Mouse (Mus musculus) B cell, adult 2 months (primary cell): ENCODE data around the gene Mdh1.

ENCODE experiments used
- DNase-seq, 2 experiments: peaks; one replicate each; pipeline ENCODE4 v3.0.0; 2022

Gene Mdh1

DNA sequence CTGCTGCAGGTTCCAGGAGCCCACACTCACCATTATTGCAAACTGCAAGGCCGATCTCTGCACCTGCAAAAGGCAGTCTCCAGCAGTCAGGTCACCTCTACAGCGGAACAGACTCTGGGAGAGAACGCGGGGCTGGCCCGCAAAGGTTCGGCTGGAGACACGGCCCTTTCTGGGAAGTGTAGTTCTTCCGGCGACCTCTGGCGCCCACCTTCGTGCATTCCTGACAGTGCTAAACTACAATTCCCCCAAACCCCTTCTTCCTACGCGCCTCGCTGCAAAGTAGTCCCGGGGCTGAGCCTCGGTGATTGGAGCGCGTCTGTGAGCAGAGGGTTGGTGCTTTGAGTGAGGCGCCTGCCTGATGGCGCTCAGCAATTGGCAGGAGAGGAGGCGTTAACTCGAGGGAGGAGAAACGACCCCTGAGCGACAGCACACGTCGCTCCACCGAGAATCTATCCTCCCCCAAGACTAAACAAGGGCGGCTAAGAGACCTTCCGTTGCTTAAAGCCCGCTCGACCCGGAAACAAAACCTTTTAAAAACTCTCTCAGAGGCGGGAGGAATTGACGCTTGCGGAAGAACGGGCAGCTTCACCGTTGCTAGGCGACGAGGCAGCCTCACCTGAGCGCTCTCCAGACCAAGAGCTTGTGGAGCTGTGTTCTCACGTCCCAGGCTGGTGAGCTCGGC is at the start of gene Mdh1, which contains the start of gene Wdpcp:
Gene Mdh1, minus strand, starts transcription at position 668 of the 682 bp plus-strand sequence.
Gene Wdpcp, plus strand, starts transcription at position 536 of the 682 bp plus-strand sequence.
- DNase-seq = peak; percentile 90 to 93

DNA sequence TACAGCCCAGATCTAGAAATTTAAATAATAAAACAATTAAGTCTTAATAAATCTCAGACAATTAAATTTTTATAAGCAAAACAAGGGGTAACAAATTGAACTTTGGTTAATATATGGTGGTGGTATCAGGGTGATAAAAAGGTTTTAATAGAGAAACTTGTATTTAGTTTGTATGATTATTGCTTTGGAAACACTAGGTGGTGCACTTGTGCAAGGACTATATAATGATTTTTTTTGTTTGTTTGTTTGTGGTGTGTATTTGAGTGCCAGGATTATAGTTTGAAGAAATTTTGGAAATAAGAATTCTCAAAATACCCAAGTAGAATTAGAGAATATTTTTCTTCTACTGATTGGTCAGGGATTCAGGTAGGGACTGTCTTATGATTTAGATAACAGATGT is 43.7 kb upstream of the Mdh1 start:
- DNase-seq = no peak

DNA sequence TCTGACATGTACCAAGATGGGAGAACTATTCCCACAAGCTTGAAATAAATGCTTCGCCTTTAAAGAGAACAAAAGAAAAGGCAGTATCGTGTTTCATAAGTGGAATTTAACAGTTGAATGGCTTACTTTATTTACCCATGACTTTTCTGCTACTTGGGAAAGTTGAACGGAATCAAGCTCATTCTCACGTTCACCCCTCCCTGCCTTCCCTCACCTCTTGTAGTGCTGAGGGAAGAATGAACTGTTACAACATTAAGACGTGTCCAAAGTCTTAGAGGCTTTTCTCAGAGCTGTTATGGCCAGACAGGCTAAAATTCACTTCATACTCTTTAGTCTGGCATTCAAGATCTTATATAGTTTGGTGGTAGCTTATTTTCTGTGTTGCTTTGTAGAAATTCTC is 30.3 kb upstream of the Mdh1 start:
- no peak for DNase-seq

DNA sequence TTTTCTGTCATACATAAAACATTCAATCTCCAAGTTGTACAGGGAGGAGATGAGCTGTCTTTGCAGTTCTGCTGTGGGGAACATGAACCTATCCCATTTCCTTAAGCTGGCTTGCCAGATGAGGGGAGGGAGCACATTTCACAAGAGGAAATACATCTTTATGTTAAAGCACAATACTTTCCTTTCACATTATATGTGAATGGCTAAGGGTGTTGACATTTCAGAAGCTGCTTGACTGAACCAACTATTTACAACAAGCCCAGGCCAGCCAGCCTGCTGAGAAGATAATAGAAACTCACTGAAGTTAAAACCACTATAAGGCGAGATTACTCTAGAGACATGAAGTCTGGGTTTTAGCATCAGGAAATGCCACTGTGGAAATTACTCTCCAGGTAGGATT is 11.1 kb upstream of the Mdh1 start:
- no peak for DNase-seq

DNA sequence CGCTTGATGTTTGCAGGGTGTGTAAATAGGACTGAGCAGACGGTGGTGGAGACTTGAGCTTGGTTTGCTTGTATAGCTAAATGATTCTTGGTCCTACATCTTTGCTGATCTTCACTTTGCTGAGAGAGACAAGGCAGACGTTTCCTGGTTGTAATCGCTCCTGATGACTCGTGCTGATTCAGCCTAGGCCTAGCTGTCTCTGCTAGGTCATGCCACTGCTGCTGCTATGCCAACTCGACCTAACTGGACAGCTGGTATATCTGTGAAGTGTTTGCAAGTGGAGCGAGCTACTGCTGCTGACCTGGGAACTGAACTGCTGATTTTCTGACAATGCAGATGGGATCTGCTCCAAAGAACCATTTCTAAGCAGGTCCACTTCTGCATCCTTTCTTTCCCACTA is 9.3 kb upstream of the Mdh1 start:
- DNase-seq = no peak

DNA sequence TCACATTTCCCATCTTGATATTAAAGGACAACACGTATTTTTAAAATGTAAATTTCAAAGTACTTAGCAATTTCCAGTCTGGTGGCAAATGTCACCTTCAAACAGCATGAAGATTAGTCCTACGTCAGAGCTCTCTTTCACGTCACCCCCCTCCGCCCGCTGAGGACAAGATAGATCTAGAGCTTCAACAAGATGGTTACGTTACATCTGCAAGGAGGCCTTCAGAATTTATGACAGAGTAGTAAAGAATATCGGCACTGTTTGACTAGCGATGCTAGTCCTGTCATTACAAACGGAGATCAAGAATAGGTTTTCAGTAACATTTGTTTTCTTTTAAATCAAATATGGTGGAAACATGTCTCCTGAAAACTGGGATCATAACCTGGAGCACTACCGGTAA is 1.2 kb downstream of the Mdh1 start:
- peak; percentile 64 to 70 for DNase-seq

DNA sequence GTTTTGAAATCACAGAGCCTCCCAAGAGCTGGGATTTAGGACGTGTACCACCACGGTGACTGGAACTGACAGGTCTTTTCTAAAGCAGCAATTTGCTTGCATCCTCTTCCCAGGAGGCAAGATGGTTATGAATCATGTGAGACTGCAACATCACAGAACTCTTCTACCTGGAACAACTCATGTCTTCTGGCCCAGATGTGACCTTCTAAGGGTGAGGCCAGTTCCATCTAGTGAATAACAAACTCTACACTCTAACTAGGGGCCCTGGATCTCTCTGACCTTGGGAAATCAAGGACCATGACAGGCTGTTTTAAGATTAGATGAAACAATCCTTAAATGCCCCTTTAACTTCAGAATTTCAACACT is 2.1 kb downstream of the Mdh1 start:
- no peak for DNase-seq

DNA sequence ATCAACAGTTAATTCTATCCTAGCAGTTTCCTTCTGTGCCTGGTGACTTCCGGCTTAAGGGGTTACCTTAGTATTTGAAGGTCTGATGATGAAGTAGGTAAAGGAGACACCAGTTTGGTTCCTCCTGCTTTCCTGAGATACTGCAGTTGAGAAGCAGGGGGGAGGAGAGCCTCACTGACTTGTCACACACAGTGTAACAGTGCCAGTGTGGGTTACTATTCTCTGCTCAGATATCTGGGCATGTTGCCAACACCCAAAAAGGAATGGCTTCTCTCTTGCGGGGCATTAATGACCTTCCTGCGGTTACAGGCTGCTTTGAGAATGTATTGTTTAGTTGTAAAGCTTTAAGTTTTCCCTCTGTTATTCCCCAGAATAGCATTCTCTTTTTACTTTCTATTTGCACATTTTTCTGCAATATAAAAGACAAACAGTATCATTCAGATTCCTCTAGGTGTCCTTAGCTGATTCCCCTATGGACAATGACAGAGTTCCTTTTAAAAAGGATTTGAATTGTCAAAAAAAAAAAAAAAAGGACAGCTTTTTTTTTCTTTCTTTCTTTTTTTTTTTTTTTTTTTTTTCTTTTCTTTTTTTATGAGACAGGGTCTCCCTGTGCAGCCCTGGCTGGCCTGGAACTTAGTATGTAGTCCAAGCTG is 2.6 kb downstream of the Mdh1 start:
- peak; percentile 27 to 35 for DNase-seq

DNA sequence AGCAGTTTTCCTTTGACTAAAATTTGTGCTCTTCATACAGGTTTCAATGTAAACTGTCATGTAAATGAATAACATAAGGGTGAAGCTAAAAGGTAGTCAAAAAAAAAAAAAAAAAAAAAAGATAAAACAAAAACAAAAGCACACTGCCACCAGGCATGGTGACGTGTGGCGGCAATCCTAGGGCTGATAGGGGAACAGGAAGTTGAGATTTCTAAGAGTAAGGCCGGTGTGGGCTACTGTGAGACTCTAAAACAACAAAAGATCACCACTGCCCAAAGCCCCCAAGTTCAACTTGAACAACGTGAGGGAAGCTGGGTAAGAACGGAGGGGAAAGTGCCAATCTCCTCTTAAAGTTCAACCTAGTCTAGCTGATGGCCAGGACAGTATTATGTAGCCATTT is 3.2 kb downstream of the Mdh1 start:
- peak; percentile 45 for DNase-seq

DNA sequence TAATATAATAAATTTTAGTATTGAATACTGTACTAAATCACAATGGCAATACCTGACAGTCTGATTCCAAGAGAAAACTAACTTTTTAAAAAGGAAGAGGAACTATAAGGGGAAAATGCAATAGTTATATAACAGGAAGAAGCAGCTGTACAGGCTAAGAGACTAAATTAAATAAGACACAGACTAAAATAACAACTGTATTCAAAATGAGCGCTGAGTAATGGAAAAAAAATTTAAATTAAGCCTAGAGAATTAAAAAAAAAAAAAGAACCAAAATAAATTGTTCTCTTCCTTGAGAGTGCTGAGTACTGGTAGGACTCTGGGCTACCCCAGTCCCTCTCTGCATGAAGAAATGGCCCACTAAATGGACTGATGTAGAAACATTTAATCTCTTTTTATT is 4.4 kb downstream of the Mdh1 start:
- no peak for DNase-seq

DNA sequence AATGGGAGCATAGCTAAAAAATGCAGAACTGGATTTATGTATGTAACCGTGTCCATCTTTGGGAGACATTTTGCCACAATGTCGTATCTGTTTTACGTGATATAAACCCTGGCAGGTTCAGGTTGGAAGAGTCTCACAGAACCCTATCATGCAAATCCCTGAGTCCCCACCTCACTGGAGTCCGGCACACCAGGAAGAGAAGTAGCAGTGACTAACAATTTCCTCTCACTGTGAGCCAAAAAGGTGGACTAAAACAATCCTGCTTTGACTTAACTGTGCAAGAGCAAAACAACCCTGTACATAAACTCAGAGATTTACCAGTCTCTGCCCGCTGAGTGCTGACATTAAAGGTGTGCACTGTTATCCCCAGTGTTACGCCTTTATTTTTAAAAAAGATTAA is 5.2 kb downstream of the Mdh1 start:
- no peak for DNase-seq

DNA sequence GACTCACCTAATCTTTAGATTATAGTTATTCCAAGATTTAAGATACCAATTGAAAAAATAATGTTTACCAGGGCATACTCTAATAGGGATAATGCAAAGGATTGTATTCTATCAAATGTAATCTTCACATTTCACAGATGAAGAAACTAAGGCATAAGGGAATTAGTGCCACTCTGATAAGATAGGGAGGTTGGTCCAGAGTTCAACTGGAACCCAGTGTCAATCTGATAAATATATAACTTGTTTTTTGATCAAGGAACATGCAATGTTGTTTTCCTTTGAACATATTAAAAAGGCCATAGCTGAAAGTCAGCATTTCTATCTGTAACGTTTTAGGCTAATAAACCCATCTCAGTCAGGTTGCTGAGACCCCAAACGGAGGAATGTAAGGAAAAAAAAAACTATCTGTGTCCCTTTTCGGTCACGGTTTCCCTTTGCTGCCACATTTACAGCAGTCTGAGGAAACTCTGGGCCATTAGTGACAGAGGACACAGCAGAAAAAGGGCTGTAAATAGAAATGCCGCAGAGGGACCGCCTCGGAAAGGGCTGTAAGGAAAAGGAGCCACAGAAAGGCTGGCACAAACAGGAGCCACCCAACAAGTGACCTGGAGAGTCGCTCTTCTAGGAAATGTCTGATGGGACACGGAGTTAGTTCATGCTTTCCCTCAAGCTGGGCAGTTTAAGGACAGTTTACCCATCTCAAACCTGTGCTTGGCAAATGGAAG is 7.3 kb downstream of the Mdh1 start:
- DNase-seq = no peak

DNA sequence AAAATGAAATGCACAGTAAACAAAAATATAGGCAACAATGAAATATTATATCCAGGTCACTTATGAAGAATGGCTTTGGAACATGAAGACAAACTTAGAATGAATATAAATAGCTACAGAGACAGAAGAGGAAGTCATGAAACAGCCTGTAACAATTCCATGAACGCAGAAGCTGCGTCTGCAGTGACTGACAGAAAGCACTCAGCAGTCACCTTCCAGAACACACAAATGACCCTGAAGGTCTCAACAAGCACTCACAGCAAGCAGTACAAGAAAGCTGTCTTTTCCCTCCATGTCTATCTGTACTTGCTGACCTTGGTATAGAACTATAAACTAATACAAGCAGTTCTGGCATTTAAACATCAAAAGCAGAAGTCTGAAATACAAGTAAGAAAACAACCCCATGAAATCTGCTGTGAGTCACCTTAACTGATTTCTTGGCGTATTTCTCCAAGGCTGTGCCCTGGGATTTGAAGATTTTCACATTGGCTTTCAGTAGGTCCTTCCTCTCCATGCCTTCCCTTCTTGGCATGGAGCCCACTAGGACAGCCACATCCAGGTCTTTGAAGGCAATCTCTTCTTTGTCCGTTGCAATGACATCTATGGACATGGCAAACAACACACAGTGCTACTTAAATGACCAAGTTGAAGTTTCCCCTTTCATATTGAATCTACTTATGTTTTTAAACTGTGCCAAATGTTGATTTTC is 8.4 kb downstream of the Mdh1 start:
- no peak for DNase-seq

DNA sequence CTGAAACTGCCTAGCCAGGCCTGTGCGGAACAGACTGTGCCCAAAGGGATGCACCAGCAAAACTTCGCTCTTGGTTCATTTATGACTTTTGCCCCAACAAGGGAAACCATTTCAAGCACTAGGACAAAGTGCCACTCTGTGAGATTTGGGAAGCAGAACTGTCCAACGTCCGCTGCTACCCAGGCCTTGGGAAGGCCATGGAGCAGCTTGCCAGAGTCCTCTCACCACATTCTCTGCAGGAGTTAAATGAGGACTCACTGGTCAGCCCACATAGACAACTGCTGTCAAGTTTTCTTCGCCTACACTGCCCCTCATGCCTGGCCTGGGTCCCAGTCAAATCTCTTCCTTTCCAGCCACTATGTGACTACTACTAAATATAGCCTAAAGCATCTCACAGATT is 10.8 kb downstream of the Mdh1 start:
- no peak for DNase-seq

DNA sequence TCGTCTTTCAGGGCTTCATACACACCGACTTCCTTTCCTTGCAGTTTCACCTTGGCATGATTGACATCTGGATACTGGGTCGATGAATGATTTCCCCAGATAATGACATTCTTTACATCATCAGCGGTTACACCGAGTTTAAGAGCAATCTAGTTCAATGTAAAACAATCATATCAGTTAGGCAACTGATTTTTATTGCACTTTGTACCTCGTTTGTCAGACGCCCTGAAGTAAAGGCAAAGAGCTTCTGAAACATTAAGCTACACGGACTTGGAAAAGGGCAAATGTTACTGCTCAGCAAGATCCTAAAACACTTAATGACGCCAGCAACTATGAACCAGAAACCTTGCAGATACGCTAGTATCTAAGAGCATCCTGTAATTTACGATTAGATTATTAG is 12.4 kb downstream of the Mdh1 start:
- DNase-seq = no peak

DNA sequence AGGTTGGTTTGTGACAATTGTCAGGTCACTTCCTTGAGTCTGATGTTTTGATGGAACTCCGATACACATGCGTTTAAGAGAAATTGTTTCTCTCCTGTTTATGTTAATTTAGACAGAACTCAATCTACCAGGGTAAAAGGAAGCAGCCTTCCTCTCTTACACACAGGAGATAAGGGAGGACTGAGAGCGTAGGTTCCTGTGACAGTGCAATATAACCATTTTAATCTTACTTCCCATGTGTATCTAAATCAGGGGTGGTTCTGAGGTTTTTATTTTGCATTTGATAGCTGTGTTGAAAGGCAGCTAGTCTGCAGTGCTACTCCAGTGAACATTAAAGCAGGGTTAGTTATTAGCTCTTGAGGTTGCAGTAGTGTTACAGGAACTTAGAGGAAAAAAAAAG is 20.1 kb downstream of the Mdh1 start:
- DNase-seq = no peak

DNA sequence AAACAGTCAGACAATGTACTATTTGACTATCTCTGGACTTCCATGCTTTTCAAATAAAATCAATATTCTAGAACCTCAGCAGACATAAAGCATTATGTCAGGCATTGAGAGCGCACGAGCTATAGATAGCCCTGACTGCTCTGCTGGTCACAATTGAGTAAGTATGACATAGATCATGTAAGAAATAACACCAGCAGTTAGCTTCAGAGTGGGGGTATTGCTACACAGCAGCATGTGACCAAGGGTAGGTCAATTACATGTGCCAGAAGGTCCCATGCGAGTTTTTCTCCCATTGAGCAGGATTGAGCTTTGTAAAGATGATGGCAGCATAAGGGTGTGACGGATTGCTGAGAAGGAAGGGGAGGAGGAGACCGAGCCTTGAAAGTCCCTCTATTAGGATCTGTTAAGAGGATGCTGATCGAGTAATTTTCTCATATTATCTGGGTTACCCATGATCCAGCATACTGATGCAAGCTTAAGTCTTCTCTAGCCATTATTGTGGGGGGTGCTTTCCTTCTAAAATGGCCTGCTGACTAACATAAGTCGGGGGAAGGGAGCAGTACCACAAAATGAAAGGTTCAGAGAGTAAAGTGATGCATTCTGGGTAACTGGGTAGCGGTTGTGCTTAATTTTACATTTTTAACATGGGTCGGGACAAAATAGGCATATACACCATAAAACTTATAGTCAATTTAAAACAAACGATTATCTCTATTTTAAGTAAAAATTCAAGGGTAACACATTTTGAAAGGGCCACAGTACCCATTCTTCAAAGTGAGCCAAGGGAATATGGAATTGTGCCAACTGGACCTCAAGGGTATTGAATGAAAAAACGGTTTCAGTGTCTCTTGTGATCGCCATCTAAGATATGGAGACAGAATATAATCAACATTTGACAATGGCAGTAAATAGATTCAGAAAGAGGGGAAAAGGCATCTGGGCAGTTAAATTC is 21.7 kb downstream of the Mdh1 start:
- peak in 1 of 2 experiments; percentile 18 for DNase-seq

DNA sequence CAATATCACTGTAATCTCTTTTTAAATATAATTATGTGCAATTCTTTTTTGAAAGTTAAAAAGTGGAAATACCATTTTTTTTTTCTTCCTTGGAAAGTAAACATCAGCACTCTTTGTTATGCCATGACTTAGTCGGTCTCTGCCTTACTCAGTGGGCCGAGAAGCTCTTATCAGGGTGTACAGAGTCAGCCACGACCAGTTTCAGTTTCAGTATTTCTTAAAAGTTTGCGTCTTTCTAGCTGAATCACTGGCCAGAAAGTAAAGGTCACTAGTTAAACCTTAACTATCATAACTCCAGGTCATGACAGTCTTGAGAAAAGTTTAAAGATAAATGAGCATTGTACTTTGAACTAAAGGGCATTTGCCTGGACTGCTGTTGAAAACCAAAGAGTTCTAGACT is 22.4 kb downstream of the Mdh1 start:
- peak; percentile 18 to 27 for DNase-seq

DNA sequence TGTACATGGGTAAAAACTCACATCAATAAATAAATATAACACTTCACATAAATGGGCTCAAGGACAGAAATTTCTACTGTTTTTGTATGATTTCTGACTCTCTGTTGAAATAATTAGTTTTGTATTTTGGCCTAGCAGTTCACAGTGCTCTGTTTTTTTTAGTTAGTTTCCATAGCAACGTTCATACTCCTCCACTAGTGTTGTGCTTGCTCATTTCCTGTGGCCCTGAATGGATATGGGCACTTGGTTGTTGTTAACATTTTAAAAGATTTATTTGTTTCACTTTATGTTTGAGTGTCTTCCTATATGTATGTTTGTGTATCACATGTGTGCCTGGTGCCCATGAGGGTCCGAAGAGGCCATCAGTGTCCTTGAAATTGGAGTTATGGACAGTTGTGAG is 23.1 kb downstream of the Mdh1 start:
- DNase-seq = peak; percentile 18 to 27

DNA sequence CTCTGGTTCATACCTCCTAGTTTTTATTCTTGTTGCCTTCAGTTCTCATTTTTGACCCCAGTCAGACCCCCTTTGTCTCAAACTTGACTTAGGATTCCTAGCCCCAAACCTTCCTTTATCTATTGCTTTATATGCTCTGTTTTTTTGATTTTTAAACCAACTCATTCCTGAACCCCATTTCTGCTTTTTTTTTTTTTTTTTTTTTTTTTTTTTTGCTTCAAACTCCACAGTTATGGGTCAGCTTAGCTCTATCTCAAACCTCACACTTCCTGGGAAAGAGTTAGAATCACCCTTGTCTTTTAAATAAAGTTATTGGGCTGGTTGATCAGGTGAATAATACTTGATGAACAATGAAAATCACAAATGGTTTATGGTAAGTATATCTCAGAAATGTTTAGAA is 24.6 kb downstream of the Mdh1 start:
- no peak for DNase-seq

DNA sequence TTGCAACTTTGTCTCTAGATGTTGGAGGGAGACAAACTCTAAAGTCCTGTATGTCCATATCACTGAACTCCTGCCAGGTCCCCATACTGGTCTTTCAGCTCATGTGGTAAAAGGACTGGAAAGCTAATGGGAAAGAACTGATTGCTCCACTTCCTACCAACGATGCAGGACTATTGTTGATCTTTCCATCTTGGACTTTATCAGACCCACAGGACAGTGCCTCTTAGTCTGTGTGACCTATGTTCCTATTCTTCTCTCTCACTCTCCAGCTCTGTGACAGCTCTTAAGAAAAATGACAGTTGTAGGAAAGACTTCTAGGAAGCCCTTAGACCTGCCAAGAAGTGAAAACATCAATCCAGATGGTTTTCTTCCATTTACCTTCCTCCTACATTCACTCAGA is 25.5 kb downstream of the Mdh1 start:
- no peak for DNase-seq

DNA sequence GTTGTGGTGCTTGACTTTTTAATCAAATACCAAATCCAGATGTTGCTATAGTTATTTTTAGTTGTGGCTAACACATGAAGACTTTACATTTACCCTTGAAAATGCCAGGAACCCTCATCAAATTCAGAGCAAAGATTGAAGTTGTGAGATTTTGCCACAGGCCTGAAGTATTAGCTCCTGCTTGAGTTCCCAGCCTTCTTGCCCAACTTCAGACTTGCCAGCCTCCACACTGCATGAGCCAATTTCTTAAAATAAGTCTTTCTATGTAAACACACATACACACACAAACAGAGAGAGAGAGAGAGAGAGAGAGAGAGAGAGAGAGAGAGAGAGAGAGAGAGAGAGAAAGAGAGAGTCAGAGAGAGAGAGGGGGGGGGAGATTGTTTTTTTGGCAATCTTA is 26.2 kb downstream of the Mdh1 start:
- DNase-seq = no peak
